Mouse (Mus musculus) myocyte (in vitro differentiated cells): ENCODE results near the gene 4933430I17Rik.

Experiments used
- CEBPB ChIP-seq: IDR thresholded peaks from 2 replicates; pipeline ENCODE4 v1.6.1; 2011; ENCODE audit warnings: mild to moderate bottlenecking, moderate library complexity; ENCODE audit not compliant: poor library complexity, insufficient read depth, severe bottlenecking
- E2F4 ChIP-seq: IDR thresholded peaks from one replicate; pipeline ENCODE4 v1.6.1; 2011; ENCODE audit warnings: mild to moderate bottlenecking, control low read depth, moderate library complexity; ENCODE audit not compliant: insufficient read depth
- MAX ChIP-seq: IDR thresholded peaks from one replicate; pipeline ENCODE4 v1.6.1; 2011; ENCODE audit warnings: low read depth, mild to moderate bottlenecking, control low read depth
- MYOD1 ChIP-seq, 3 experiments: IDR thresholded peaks; one replicate each; pipeline ENCODE4 v1.6.1; 2011; ENCODE audit warnings: control low read depth in 2 of 3, low read depth in 2 of 3, mild to moderate bottlenecking in 2 of 3, moderate library complexity in 1 of 3; ENCODE audit not compliant: insufficient read length in 2 of 3, control insufficient read depth in 1 of 3
- POLR2A ChIP-seq: IDR thresholded peaks from one replicate; pipeline ENCODE4 v1.6.1; 2011; ENCODE audit warnings: low read depth, mild to moderate bottlenecking, control low read depth, moderate library complexity; ENCODE audit not compliant: insufficient read length
- POLR2AphosphoS2 ChIP-seq: IDR thresholded peaks from one replicate; pipeline ENCODE4 v1.6.1; 2011; ENCODE audit warnings: low read depth, control low read depth; ENCODE audit not compliant: insufficient read length
- REST ChIP-seq: IDR thresholded peaks from one replicate; pipeline ENCODE4 v1.6.1; 2011; ENCODE audit warnings: mild to moderate bottlenecking, control low read depth, moderate library complexity; ENCODE audit not compliant: insufficient read depth, insufficient read length
- SRF ChIP-seq: IDR thresholded peaks from one replicate; pipeline ENCODE4 v1.6.1; 2011; ENCODE audit warnings: low read depth; ENCODE audit not compliant: control insufficient read depth, insufficient read length
- TCF12 ChIP-seq: IDR thresholded peaks from one replicate; pipeline ENCODE4 v1.6.1; 2011; ENCODE audit warnings: mild to moderate bottlenecking, control low read depth; ENCODE audit not compliant: poor library complexity, insufficient read depth, severe bottlenecking

GRCm38 (mm10) chr4:62508839-62509238, 16.3 kb upstream of the 4933430I17Rik start:
- TF ChIP-seq E2F4 (no peak), POLR2A (no peak), POLR2AphosphoS2 (no peak), REST (no peak), TCF12 (no peak), MYOD1 (IDR thresholded peaks at IDR 0.05; ENCODE audit: control insufficient read depth in 1 of 3, insufficient read length in 2 of 3, low read depth in 2 of 3) (no peak), SRF (no peak), CEBPB (no peak), MAX (no peak)
